Mouse (Mus musculus): Measurements from ENCODE around the gene Rap1gds1.

- no peak for TF ChIP-seq CTCF (IDR thresholded peaks at IDR 0.05; ENCODE audit: low read depth)
- TF ChIP-seq EP300 (IDR thresholded peaks at IDR 0.05; ENCODE audit: low read depth), result no peak
These were observed 81.5 kb downstream of the Rap1gds1 start for GRCm38 (mm10) chr3:138993473-138993872.
